Mouse (Mus musculus): ENCODE data around the gene Cd34.

DNA sequence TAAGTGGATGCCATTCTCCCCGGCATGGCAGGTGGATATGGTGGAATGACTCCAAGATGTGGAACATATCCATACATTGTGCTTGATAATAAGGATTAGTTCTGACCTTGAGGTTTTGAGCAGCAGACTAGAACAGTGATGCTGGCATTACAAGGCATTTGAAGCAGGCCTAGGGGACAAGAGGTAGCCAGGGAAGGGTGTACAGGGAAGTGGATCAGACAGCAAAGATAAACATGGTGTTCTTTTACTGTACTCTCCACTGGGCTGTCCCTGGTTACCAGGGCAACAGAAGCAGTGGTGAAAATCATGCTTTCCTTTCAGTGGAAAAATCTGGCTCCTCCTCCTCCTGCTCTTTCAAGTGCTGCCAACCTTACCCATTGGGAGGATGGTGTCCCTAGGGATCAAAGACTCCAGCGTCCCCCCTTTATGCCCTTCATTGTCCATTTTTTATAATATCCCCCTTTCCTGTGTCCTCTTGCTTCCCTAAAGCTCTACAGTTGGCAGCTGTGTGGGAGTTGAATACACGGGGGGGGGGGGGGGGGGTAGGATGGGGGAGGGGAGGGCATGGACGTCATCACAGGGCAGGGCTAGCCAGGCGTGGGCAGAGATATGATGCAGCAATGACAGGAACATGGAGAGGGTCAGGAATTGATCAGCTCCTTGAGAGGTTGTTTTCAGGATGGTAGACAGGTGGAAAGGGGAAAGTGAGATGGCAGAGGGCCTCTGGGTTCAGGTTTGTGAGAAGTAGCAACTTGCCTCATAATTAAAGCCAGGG, 39.5 kb downstream of the Cd34 start:
- TF ChIP-seq CTCF (IDR thresholded peaks at IDR 0.05; ENCODE audit: extremely low read depth, insufficient read length, insufficient replicate concordance, low read depth, low read length), result no peak; the same call in 1 of the 2 replicates
- no peak for TF ChIP-seq POLR2A (IDR thresholded peaks at IDR 0.05; ENCODE audit: low read depth, low read length)

Data from small intestine, adult 2 months (tissue).